Mouse (Mus musculus) liver, embryonic 14.5 days (tissue): Measurements from ENCODE around the gene Phf14.

ENCODE experiments used
- CTCF ChIP-seq: IDR thresholded peaks from 2 replicates; pipeline ENCODE4 v1.5.1; 2016; ENCODE audit warnings: antibody characterized with exemption, low read depth, control low read depth
- EP300 ChIP-seq: IDR thresholded peaks from 2 replicates; pipeline ENCODE4 v1.6.1; 2016; ENCODE audit warnings: antibody characterized with exemption, low read depth

- TF ChIP-seq CTCF (no peak), EP300 (no peak)
Observed at GRCm38 (mm10) chr6:12019736-12020135, 112.1 kb downstream of the Phf14 start.
